Comparison of ENCODE assay signal across 26 mouse cellular contexts in the genomic region with DNA sequence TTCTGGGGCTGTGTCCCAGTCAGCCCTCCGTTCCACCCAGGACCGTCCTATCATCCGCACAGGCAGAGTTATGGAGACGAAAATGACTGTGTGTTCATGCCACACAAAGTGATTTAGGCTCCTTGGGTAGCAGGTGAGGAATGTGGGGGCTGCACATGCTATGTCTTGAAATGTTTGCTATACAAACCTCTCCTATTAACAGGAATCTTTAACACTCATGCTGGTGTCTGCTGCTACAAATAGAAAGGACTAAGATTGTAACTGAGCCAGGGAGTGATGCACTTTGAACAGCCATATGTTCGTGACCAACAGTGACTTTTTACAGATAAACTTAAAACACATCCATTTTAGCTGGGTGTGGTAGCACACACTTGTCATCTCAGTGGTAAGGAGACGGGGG.
"Had no signal": no experiment of that assay in that cellular context is flagged by ENCODE, and none has a peak within 500 bp of the region (broad histone marks: within the 10 kb centered on the region; RNA-seq: fewer than 3 reads in every experiment).

No protein-coding gene starts in this region.

- ATAC-seq: hindbrain, postnatal 0 days; intestine, embryonic 16.5 days; liver, embryonic 12.5 days had no signal

- H3K27me3 ChIP-seq: heart, embryonic 13.5 days; heart, embryonic 15.5 days; hindbrain, embryonic 13.5 days; hindbrain, embryonic 15.5 days; kidney, embryonic 15.5 days; limb, embryonic 13.5 days; limb, embryonic 15.5 days; liver, embryonic 12.5 days had no signal

- H3K36me3 ChIP-seq: heart, embryonic 13.5 days; heart, embryonic 15.5 days; hindbrain, embryonic 13.5 days; hindbrain, embryonic 15.5 days; kidney, embryonic 15.5 days; limb, embryonic 13.5 days; limb, embryonic 15.5 days; liver, embryonic 12.5 days had no signal

- H3K9me3 ChIP-seq: heart, embryonic 13.5 days; heart, embryonic 15.5 days; hindbrain, embryonic 13.5 days; hindbrain, embryonic 15.5 days; kidney, embryonic 15.5 days; limb, embryonic 13.5 days; limb, embryonic 15.5 days; liver, embryonic 12.5 days had no signal

- H3K27ac ChIP-seq: gastrocnemius, adult 2 months; heart, adult 2 months; heart, embryonic 13.5 days; heart, embryonic 15.5 days; hindbrain, embryonic 13.5 days; hindbrain, embryonic 15.5 days; hindbrain, postnatal 0 days; kidney, embryonic 15.5 days; kidney, postnatal 0 days; limb, embryonic 13.5 days; limb, embryonic 15.5 days; liver, embryonic 12.5 days; liver, embryonic 14.5 days had no signal

- H3K4me3 ChIP-seq: gastrocnemius, adult 2 months; heart, adult 2 months; heart, embryonic 13.5 days; heart, embryonic 15.5 days; hindbrain, embryonic 13.5 days; hindbrain, embryonic 15.5 days; kidney, embryonic 15.5 days; limb, embryonic 13.5 days; limb, embryonic 15.5 days; liver, embryonic 12.5 days had no signal

- H3K4me1 ChIP-seq: heart, embryonic 13.5 days; heart, embryonic 15.5 days; hindbrain, embryonic 13.5 days; kidney, embryonic 15.5 days; limb, embryonic 13.5 days; limb, embryonic 15.5 days; liver, embryonic 12.5 days had no signal

- H3K4me2 ChIP-seq: heart, embryonic 11.5 days; heart, embryonic 13.5 days; heart, embryonic 15.5 days; hindbrain, embryonic 13.5 days; hindbrain, embryonic 15.5 days; kidney, embryonic 15.5 days; limb, embryonic 13.5 days; limb, embryonic 15.5 days; liver, embryonic 12.5 days had no signal

- H3K9ac ChIP-seq: heart, embryonic 13.5 days; heart, embryonic 15.5 days; hindbrain, embryonic 13.5 days; hindbrain, embryonic 15.5 days; kidney, embryonic 15.5 days; limb, embryonic 13.5 days; limb, embryonic 15.5 days; liver, embryonic 12.5 days; liver, embryonic 14.5 days had no signal

- DNase-seq: gastrocnemius, adult 2 months; gastrocnemius, postnatal 10 days; gastrocnemius, postnatal 25 days; heart, adult 11 months; heart, adult 2 months; heart, postnatal 14 days; heart, postnatal 36 days; kidney, adult 11 months; kidney, adult 2 months; kidney, adult 9 months; kidney, postnatal 14 days; kidney, postnatal 36 days; left cerebral cortex, postnatal 4 days had no signal
